Mouse (Mus musculus): ENCODE data around the gene Aff2. TPM values are rescaled to one million over a fixed set of nuclear protein-coding genes. Genes with fewer than 3 reads are reported as not detected.

Gene Aff2
- polyA plus RNA-seq, 1 experiment from 2014 or later, result 5.6 TPM

DNA sequence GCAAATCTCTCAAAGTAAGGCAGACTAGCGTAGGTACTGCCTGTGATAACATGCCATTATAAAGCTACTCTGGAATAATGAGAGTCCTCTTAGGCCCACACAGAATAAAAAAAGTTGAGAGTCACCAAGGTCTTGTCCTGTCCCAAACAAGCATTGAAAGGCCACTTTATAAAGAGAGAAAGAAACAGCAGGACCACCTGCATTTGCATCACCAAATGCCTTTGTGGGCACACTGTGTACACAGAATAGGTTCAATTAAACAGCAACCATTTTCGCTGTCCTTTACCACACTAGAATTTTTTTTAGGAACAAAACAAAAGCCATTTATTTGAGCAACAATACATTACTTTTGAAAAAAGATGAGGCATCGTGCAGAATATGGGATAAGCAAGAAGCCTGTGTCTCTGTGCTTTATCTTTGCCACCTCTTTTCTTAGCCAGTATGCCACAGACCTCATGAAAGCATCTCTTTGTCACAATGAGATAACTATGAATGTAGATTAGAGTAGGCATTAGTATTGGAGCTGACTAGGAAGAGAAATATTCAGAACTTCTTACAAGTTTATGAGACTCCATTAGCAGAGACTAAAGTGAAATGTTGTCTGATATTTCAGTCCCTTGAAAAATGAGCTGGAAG lies 385.0 kb downstream of the Aff2 start:
- no peak for ATAC-seq (replicated peaks; ENCODE audit: insufficient number of reproducible peaks, insufficient read depth, low FRiP score, low read depth)
- H3K9ac ChIP-seq, result no peak overlapping the region
- H3K36me3 ChIP-seq, result no peaks in the 10 kb centered on the region
- no peaks in the 10 kb centered on the region for H3K4me1 ChIP-seq (replicated peaks)
- WGBS, result 49% methylated on average over 3 of the region's 3 CpGs
- no peak overlapping the region for H3K4me3 ChIP-seq
- no peaks in the 10 kb centered on the region for H3K9me3 ChIP-seq (replicated peaks)
- H3K4me2 ChIP-seq, result no peak overlapping the region
- no peak overlapping the region for H3K27ac ChIP-seq
- H3K27me3 ChIP-seq, result no peaks in the 10 kb centered on the region

DNA sequence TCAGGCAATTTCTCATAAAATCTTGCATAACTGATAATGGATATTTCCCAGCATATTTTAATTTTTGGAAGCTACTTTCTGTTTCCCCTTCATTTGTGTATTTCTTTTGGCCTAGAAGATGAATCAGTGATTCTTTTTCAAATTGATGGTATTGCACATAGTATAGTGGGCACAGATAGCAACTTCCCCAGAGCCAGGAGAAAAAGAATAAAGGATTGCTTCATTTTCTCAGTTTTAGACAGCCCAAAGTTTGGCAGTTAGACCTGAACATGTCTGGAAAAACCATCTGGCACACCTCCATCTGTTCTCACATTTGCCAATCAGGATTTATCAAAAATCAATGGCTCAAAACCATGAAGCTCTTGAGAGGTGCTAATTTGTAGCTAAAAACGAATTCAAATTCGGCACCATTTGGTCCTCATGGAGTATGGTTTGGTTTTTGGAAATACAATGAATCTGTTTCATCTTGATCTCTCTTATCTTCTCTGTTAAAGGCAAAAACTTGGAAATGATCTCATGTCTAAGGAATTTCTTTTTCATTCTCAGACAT lies 441.9 kb downstream of the Aff2 start:
- H3K27ac ChIP-seq, result no peak overlapping the region
- WGBS, result 71% methylated on average over 2 of the region's 2 CpGs
- H3K4me1 ChIP-seq (replicated peaks), result no peaks in the 10 kb centered on the region
- H3K4me3 ChIP-seq, result no peak overlapping the region
- no peaks in the 10 kb centered on the region for H3K27me3 ChIP-seq
- H3K9ac ChIP-seq, result no peak overlapping the region
- no peaks in the 10 kb centered on the region for H3K36me3 ChIP-seq
- no peaks in the 10 kb centered on the region for H3K9me3 ChIP-seq (replicated peaks)
- no peak overlapping the region for H3K4me2 ChIP-seq
- no peak for ATAC-seq (replicated peaks; ENCODE audit: insufficient number of reproducible peaks, insufficient read depth, low FRiP score, low read depth)

DNA sequence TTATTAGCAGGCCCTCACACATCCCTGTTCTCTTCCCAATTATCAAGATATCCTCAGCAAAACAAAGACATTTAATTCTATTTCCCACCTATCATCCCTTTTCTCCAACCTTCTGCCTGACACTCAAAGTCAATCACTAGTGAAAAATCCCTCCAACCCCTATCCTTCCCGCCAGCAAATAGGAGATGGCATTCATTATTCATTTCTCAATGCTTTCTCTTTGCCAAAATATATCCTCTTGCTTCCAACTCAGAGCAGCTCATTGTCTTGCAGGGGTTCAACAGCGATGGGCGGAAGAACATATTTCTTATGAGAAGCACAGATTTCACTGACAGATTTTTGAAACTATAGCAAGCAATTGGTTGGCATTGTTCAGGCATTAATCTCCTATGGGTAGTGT lies 442.4 kb downstream of the Aff2 start:
- H3K9me3 ChIP-seq (replicated peaks), result no peaks in the 10 kb centered on the region
- ATAC-seq (replicated peaks; ENCODE audit: insufficient number of reproducible peaks, insufficient read depth, low FRiP score, low read depth), result no peak

DNA sequence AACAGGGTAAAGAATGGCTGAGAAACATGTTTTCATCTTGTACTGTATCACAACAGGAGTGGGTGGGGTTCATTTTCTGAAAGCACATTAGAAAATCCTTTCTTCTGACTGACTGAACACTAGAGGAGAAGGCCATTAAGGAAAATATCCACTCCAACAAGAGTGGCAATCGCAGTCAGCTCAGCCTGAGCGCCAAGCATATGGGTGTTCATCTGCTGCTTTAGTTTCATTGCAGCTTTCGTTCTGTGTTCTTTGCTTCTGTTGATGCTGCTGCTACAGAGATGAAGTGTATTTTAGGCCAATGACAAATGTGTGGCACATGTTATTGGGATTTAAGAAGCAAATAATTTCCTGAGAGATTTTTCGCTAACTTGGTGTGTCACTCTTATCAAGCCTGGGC lies 451.7 kb downstream of the Aff2 start:
- Histone ChIP-seq H3K4me2 (no peak overlapping the region), H3K27me3 (no peaks in the 10 kb centered on the region)
- no peak for ATAC-seq (replicated peaks; ENCODE audit: insufficient number of reproducible peaks, insufficient read depth, low FRiP score, low read depth)

More for the DNA sequence above, 442.4 kb downstream of the Aff2 start:
- H3K4me2 ChIP-seq, result no peak overlapping the region
- H3K27me3 ChIP-seq, result no peaks in the 10 kb centered on the region
- H3K9ac ChIP-seq, result no peak overlapping the region
- H3K4me3 ChIP-seq, result no peak overlapping the region
- no peak overlapping the region for H3K27ac ChIP-seq
- WGBS, result 71% methylated on average over 3 of the region's 3 CpGs
- H3K36me3 ChIP-seq, result no peaks in the 10 kb centered on the region
- no peaks in the 10 kb centered on the region for H3K4me1 ChIP-seq (replicated peaks)

DNA sequence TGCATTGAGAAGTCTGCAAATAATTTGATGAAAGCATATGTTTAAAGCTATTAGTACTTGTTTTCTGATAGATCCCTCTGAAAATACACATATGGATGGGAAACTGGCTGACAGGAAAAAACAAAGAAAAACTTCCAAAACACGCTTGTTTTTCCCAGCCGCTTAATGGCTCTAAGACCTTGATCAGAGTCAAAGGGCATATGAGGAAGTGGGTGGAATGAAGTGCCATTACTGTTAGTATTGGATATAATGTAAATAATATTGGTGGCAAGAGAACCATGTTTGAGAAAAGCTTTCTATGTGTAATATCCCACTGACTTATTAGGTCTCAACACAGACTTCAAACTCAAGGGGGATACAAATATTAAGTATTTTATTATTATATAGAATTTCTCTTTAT lies 455.0 kb downstream of the Aff2 start:
- H3K4me2 ChIP-seq, result no peak overlapping the region
- no peak overlapping the region for H3K9ac ChIP-seq
- H3K4me1 ChIP-seq (replicated peaks), result no peaks in the 10 kb centered on the region
- H3K27me3 ChIP-seq, result no peaks in the 10 kb centered on the region
- no peaks in the 10 kb centered on the region for H3K36me3 ChIP-seq
- no peak overlapping the region for H3K27ac ChIP-seq
- H3K9me3 ChIP-seq (replicated peaks), result no peaks in the 10 kb centered on the region
- no peak overlapping the region for H3K4me3 ChIP-seq
- WGBS, result 84% methylated on average over 2 of the region's 2 CpGs
- no peak for ATAC-seq (replicated peaks; ENCODE audit: insufficient number of reproducible peaks, insufficient read depth, low FRiP score, low read depth)

More for the DNA sequence above, 451.7 kb downstream of the Aff2 start:
- H3K36me3 ChIP-seq, result no peaks in the 10 kb centered on the region
- no peaks in the 10 kb centered on the region for H3K9me3 ChIP-seq (replicated peaks)
- H3K4me3 ChIP-seq, result no peak overlapping the region
- WGBS, result 80% methylated on average over 4 of the region's 4 CpGs
- H3K27ac ChIP-seq, result no peak overlapping the region
- no peaks in the 10 kb centered on the region for H3K4me1 ChIP-seq (replicated peaks)
- no peak overlapping the region for H3K9ac ChIP-seq

DNA sequence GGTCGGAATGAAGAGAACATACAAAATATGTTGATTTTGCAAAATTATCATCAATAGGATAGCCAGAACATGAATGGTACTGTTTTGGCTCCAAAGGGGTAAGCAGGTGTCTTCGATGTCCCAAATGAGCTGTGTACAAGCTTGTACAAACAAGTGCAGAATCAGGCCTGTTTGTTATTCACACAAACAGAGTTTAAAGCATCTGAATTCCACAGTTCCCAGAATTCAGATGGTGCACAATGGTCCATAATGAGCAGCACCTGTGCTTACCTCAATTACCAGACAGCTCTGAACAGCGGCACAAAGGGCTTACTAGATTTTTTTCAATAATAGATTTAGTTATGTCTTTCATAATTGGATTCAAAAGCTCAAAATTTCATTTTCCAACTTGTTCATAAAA lies 457.6 kb downstream of the Aff2 start:
- WGBS, result 88% methylated on average over 3 of the region's 3 CpGs
- no peak for ATAC-seq (replicated peaks; ENCODE audit: insufficient number of reproducible peaks, insufficient read depth, low FRiP score, low read depth)
- Histone ChIP-seq H3K9ac (no peak overlapping the region), H3K4me2 (no peak overlapping the region), H3K4me1 (replicated peaks) (no peaks in the 10 kb centered on the region), H3K36me3 (no peaks in the 10 kb centered on the region), H3K9me3 (replicated peaks) (no peaks in the 10 kb centered on the region), H3K27me3 (no peaks in the 10 kb centered on the region), H3K27ac (no peak overlapping the region), H3K4me3 (no peak overlapping the region)

DNA sequence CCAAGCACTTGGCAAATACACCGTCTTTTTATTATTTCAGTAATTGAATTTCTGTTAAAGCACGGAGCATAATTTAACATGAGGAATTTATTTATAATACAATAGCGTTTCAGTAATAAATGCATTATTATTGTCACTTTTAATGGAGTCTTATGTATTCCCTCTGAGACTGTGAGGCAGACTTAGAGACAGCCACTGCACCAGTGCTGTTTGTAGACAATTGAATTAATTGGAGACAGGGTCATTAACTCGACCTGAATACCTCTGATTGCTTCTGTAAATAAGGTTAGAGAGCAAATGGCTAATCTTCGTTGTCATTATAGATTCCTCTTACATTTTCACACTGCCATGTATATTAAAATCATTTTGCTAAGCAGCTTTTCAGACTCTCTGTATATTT lies 458.1 kb downstream of the Aff2 start:
- Histone ChIP-seq H3K4me2 (no peak overlapping the region), H3K4me1 (replicated peaks) (no peaks in the 10 kb centered on the region), H3K9ac (no peak overlapping the region), H3K27ac (no peak overlapping the region), H3K4me3 (no peak overlapping the region), H3K9me3 (replicated peaks) (no peaks in the 10 kb centered on the region), H3K27me3 (no peaks in the 10 kb centered on the region), H3K36me3 (no peaks in the 10 kb centered on the region)
- 60% methylated on average over 5 of the region's 5 CpGs for WGBS
- no peak for ATAC-seq (replicated peaks; ENCODE audit: insufficient number of reproducible peaks, insufficient read depth, low FRiP score, low read depth)

DNA sequence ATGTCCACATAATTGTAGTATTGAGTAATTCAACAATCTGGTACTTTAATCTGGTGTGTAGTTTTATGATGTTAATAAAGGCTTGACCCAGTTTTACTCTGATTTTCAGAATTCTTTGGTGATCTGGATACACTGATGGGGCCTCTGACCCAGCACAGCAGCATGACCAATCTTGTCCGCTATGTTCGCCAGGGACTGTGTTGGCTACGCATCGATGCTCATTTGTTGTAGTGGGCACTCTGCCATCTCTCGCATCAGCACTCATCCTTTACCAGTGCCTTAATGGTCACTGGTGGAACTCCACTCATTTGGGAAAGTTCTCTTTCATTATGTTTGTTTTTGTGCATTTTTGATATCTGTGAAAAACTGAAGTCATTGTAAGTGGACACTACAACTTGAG lies 507.5 kb downstream of the Aff2 start:
- Histone ChIP-seq H3K27ac (no peak overlapping the region), H3K9ac (no peak overlapping the region), H3K4me1 (replicated peaks) (no peaks in the 10 kb centered on the region), H3K27me3 (no peaks in the 10 kb centered on the region), H3K36me3 (no peaks in the 10 kb centered on the region), H3K9me3 (replicated peaks) (no peaks in the 10 kb centered on the region), H3K4me3 (no peak overlapping the region), H3K4me2 (no peak overlapping the region)
- ATAC-seq (replicated peaks; ENCODE audit: insufficient number of reproducible peaks, insufficient read depth, low FRiP score, low read depth), result no peak
- WGBS, result 90% methylated on average over 5 of the region's 5 CpGs

DNA sequence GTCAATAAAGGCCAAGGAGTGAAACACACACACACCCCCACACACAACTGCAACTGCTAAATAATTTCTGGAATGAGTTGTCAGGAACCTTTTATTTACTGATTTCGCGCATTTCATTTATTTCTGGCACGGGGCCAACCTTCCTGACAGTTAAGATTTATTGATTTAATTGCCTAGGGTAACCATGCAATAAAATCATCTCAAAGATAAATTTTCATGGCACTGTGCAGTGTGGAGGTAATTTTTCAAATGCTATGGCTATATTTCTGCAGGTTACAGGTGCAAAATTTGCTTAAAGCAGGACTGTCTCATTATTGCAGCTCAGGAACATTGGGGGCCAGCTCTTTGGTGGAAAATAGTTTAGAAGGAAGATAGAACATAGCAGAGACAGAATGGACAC lies 531.6 kb downstream of the Aff2 start:
- 70% methylated on average over 3 of the region's 3 CpGs for WGBS
- H3K9ac ChIP-seq, result no peak overlapping the region
- H3K4me3 ChIP-seq, result no peak overlapping the region
- H3K9me3 ChIP-seq (replicated peaks), result no peaks in the 10 kb centered on the region
- no peaks in the 10 kb centered on the region for H3K27me3 ChIP-seq
- no peaks in the 10 kb centered on the region for H3K4me1 ChIP-seq (replicated peaks)
- H3K4me2 ChIP-seq, result no peak overlapping the region
- no peak for ATAC-seq (replicated peaks; ENCODE audit: insufficient number of reproducible peaks, insufficient read depth, low FRiP score, low read depth)
- H3K36me3 ChIP-seq, result no peaks in the 10 kb centered on the region
- H3K27ac ChIP-seq, result no peak overlapping the region

Measured in heart, embryonic 15.5 days (tissue).